Mouse (Mus musculus): ENCODE measurements around the gene Cubn.

Gene Cubn

DNA sequence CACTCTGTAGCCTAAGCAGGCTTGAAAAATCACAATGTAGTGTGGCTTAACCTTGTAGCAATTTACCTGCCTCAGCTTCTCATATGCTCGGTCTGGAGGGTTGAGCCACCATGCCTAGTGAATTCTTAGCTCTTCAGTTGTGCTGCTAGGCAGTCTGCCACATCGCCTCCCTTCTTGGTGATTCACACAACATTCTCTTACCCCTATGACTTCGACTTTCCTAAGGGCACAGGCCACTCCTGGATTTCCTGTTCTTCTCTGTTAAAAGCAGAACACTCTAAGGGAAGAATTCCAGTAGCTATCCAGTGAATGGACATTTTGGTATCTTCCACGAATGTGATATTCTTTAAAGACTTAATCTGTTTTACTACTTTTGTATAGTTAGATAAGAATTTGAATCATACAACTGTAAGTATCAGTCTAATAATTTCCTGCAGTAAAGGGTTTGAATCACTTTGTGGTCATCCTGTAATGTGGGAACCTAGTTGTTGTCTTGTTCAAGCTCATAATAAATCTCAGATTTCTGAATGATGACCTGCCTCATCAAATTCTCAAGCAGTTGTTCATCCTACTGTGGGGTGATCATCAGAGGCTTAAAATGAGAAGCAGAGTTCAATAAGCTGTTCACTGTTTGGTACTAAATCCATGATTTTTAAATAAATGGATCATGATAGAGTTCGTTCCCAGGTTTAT, 86.5 kb downstream of the Cubn start:
- no peak for DNase-seq

DNA sequence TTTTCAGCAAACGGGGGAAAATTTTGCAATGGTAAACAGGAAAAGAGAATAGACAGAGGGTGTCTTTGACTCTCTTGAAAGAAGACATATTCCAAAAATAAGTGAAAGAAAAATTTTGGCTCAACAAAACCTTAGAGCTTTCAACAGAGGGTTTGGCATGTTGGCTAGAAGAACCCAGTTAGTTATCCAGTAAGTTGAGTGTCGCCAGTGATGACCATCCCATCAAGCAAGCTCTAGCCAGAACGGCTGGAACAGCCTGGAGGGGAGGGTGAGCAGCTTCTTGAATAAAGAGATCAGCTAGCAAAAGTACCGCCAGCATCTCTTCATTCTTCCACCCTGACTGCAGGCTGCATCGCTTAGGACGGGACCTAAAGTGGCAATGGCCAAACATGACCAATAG, 90.8 kb downstream of the Cubn start:
- no peak for DNase-seq

DNA sequence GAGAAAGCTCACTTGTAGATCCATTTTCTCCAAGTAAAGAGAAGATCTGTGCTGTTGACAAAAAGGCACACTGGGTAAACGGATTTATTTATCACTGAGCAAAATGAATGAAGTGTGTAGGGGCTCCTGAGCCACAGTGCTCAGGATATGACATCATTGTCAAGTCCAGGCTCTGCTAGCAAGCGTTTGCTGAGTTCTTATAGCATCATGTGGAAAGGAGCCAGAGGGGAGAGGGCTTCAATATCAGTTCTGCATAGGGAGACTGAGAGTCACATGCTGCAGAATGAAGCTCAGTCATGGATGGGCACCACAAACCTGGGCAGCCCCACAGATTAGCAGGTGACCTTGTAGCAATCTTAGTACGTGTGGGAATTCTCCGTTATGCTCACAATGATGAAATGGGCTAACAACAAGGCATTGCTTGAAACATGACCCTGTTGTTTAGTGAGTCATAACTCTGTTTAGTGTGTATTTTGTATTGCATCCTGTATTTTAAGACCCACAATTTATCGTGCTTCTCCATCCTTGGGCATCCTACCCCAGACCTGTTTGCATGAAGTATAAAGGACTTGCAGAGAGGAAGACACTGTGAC, 92.0 kb downstream of the Cubn start:
- DNase-seq: no peak

DNA sequence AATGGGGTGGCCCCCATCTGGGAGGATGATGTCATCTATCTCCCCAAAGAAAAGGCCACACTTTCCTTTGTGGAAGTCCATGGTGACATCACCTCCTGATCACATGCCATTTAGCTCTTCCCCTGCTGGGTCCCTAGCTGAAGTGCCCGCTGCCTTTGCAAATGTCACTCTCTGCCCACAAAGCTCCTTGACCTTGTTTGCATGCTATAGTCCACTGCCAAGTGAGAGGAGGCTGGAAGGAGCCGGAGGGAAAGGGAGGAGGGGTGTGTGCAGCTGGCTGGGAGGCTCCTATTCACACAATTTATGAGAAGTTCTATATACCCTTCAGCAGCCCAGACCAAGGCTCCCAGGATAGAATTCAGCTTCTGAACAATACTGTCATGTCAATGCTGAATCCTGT, 92.7 kb downstream of the Cubn start:
- DNase-seq: no peak

DNA sequence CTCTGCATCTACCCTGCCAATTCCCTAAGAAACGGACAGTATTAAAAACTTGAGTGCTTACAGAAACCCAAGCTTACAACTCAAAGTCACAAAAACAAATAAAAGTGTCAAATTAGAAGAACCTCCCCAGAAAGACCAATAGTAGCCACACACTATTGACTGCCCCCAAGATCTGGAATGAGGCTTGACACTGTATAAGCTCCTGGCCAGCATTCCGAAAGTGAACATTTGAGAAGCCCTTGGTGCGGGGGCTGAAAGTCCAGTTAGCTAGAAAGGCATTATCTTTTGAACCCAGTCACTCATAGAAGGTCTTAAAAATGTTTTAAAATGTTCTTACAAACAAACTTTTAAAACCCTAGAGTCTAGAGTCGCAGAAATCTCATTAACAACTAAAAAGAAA, 93.1 kb downstream of the Cubn start:
- DNase-seq: no peak

DNA sequence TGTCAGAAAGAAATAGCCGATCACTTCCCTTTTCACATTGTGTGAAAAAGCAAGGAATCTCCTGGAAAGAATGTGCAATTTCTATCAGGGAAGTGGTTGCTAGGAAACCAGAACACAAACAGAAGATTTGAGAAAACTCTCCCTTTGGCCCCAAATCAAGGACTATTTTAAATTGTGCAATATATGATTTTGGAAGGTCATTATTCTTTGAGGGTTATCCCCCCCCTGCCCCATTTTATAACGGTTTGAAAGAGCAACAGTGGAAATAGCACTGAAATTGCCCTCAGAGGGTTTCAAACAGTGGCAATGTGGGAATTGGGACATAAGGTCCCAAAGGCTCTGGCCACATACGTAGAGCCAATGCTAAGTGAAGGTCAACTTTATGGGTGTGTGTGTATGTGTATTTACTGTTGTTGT, 95.5 kb downstream of the Cubn start:
- no peak for DNase-seq

DNA sequence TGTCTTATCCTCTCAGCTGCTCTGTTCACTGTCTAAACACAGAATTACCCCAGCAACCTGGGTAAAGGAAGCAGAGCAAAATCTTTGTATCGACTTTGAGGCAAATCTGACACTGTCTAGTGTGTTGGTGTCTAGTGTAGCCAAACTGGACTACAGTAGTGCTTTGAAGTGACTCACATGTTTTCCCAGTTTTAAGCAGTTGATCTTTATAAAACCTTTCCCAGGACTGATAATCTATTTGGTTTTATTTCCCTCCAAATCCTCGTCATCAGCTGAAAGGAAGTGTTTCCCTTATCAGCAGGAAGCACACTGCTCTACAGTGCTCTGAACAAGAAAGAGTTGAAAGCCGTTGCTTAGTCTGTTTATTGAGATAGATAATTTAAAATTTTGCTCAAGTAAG, 100.6 kb downstream of the Cubn start:
- no peak for DNase-seq

DNA sequence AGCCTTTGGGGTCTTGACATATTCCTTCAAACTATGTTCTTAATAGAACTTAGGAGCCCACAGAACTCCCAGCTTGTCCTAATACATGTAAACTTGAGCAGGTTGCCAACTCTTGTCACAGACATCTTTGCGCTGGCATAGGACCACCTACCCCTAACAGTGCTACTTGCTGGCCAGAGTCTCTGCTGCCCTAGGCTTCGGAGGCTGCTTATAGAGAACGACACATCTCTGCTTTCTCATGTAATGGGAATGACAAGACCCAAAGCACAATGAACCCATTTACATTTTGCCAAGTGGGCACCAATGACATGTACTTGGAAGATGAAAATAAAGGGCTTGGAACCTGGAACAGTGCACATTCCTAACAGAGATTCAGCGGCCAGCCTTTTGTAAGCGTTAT, 105.0 kb downstream of the Cubn start:
- DNase-seq: no peak

DNA sequence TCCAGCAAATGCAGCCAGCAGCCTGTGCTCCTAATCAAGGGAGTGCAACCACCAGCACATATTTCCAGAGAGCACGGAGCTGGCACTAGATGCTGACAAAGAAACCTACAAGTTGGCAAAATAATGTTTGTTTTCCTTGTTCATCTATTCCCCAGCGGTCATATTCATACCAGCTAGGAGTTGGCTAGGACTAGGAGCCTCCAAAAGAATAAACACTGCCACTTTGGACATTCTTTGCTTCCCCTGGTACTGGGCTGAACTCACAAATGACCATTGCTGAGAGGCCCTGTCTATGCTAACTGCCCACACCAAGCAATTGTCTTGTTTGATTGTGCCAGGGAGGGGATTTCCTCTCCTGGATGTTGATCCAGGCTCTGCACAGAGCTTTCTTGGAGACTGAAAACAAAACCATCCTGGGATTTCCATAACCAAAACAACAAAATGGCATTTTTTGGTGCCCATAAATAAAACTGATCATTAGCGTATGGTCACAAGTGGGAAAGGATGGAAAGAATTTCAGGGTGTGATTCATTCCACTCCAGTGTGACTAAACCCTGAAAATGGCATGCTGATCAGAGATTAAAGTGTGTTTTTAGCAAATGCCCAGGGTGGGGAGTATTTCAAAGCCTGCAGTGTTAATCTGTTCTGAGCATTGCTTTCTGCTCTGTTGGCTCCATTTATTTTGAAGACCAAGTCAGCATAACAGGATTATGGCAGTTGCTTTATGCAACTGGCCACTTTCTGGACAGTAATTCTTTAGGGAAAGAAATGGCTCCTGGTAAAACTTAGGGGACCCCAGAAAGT, 105.9 kb downstream of the Cubn start:
- DNase-seq: no peak

DNA sequence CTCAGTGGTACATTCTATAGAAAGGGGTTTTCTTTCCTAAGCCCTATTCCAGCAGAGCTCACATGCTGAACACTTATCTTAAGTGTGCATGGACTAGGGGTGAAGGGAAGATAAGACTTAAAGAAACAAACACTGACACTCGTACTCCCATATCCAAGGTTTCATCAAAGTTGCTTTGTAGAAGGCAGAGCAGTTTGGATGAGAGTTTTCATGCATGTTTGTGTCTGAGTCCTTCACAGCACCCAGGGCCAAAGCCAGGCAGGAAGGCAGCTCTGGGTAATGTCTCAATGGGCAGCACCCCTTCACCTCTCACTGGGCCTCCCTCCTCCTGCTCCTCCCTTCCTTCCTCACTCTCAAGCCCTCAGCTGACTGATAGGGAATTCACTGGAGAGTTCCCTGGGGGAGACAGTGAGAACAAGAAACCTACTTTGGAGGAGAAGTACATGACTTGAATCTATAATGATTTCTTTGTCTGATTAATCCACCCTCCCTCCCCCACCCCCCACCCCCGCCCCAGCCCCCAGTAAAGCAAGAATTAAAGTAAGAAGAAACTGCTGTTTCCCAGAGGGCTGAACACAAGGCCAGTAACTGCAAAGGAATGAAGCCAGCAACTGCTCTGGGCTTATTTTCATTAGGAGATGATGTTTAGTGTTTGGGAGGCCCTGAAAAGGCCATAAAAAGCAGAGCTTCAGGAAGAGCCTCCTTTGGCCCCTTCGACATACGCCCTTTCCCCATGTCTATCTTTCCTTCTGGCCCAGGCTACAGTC, 106.7 kb downstream of the Cubn start:
- DNase-seq: no peak

DNA sequence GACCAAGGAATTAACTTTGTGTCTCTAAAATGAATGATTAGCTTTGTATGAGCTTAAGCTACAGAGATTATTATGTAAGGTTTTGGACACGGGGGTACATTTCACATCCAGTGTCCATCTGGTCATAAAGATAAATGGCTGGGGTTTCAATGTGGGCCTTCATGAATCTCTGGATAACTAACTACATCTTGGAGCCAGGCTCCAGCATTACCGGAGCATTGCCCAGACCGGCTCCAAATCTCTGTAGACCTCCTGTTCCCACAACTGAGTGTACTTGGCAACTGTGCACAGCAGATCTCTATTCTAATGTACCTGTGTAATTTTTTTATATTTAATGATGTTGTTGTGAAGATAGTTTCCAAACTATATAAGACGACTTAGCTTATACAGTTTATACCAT, 115.4 kb downstream of the Cubn start:
- no peak for DNase-seq

DNA sequence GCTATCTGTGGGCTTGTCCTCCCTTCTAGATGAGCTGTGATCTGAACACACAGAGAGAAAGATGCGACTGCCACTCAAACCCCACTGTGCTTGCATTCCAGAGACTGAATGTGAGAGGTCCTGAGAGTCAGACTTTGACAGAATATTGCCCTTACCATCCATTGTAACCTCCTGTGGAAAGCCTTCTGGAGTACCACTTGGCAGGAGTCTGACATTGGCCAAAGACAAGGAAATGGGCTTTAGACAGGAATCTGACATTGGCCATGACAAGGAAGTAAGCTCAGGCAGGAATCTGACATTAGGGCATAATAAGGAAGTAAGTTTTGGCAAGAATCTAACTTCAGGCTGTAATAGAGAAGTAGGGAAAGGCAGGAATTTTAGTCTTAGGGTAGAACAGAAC, 118.3 kb downstream of the Cubn start:
- DNase-seq: no peak

DNA sequence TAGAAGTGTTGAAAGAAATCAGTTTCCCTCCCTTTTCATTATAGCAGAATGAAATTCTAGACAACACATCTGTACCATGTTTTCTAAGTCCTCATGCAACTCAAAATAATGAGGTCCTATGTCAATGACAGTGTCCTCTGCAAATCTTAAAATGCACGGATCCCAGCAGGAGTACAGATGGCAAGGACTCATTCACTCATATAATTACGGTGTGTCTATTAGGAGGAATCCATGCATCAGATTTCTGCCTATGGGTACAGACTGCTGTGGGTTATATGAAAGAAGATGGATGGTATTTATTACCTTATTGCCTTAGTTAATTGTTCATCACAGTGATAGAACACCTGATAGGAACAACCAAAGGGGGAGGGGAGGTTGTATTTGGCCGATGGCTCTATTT, 118.8 kb downstream of the Cubn start:
- DNase-seq: no peak

DNA sequence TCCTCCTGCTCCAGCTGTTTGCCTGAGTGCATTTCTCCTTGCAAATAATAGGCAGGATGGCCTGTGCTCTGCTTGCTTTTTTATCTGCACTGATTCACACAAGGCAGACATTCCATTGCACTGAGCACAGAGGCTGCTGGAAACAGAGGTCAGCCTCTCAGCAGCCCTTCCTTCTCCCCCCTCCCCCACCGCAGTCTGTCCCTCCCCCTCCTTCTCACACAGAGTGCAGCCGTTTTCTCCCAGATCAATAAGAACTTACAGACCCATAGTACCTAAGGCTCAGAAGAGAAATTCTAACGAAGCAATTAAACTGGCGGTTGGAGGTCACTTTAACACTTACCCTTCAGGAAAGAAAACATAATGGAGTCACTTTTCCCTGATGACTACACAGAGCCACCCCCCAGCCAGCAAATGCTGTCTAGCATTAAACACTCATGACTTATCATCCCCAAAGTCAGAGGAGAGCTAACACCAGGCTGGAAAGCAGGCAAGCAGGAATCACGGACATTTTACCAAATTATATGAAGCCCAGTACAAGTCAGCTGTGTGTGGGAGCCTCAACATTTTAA, 119.3 kb downstream of the Cubn start:
- DNase-seq: no peak

DNA sequence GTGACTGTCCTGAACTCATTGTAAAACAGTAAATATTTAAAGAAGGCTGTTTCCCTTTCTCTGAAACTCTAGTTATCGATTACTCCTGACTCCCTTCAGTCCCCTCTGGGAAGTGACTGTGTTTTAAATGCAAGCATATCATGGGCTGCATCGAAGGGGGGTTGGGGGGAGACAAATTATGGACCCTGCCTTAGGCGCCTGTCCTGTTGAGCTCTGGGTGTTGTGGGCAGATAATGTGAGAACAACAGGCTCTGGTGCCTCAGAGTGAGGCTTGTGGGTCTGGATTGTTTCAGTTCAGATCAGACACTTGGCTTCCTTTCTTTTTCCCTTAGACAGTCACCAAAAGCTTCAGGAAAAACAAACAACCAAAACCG, 119.8 kb downstream of the Cubn start:
- no peak for DNase-seq

DNA sequence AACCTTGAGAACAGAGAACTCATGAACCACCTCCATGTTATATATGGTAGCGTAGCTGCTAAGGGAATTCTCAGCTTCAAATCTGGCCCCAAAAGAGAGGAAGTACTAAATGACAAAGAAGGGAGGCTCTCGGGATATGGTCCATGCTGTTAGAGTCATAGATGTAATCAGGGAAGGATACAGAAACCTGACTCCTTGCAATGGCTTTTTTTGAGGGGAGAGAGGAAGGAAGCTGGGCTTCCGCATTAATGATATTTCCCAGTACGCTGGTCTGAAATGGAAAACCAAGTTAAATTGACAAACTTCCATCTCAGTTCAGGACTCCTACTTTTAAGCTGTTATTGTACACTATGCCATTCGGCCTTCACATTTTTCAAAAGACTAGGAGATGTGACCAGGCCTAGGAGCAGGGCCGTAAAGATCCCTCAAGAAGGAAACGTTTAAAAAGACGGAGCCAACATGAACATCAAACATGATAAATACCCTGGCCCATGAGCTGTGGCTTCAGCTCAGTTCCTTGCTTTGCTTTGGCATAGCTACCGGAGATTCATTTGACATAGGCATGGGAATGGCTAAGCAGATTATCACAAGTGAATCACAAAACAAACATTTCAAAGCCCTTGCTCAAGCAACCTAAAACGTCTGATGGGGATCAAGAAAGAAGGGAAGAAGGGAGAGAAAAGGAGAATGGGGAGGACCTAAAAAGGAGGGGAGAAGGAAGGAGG, 120.4 kb downstream of the Cubn start:
- no peak for DNase-seq

DNA sequence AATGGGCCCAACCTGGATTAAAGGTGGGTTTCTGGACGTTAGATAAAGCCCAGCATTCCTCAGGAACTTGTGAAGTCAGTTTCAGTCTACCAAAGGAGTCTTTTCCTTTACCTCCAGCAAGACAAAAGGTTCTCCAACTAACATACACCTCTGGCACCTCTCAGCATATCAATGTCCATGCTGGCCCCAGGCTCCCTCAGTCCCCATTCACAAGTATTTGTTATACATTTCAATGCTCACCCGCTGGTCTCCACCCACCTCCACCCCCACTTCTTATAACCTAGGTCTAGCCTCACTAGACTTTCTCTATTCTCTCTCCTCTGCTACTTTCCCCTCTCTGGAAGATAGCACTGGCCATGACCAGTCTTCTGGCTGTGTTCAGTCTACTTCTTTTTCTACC, 121.1 kb downstream of the Cubn start:
- DNase-seq: no peak

DNA sequence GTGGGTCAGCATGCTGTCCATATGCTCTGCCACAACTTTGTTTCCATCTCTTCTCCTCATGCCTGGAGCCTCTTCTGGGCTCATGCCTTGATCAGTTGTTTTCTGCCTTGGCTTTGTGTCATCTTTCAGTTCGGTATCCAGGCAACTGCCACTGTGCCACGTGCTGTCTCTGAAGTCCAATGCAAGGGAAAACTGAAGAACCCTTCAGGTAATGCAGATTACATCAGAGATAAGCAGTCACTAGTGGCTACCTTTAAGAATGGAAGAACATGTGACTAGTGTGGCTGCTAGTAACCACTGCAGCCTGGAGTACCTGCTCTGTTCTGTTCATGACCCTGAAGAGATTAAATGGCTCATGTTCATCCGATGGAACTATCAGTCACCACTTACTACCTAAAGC, 123.1 kb downstream of the Cubn start:
- DNase-seq: no peak

DNA sequence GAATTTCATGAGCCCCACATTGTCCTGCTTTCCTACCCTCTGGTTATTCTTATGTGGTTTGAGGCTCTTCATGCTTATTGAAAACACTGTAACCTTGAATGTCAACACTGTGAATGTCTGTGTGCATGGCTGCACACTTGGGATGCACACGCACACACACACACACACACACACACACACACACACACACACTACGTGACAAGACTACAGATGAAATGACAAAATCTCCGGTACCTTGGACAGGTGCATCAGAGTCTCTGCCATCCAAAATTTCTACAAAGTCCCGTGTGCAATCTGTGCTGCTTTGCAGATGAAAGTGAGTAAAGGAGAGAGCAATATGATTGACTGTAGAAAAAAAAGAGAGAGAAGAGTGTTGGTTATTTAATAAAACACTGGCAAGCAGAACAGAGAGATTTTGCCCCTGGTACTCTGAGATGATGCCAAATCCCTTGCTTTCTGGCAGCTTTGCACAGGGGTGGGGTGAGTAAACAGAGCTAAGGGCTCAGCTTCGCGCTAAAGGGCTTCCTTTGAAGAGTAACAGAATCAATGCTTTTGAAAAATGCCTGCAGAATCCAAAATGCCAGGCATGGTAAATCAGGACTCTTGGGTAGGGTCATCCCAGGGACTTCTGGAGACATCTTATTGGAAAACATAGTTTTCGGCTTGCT, 133.6 kb downstream of the Cubn start:
- DNase-seq: no peak

DNA sequence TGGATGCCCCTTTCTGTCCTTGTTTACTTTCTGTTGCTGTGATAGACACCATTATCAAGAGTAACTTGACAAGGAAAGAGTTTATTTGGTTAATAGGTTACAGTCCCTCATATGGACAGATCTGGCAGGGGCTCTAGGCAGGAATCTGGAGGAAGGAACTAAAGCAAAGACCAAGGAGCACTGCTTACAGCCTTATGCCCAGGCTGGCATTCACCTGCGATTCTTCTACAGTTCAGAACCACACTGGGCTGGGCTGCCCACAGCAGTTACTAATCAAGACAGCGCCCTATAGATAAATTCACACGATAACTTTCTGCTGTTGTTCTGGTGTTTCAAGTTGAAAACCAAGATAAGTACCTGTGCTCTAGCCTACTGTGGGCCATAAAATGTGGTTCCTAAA, 138.8 kb downstream of the Cubn start:
- no peak for DNase-seq

DNA sequence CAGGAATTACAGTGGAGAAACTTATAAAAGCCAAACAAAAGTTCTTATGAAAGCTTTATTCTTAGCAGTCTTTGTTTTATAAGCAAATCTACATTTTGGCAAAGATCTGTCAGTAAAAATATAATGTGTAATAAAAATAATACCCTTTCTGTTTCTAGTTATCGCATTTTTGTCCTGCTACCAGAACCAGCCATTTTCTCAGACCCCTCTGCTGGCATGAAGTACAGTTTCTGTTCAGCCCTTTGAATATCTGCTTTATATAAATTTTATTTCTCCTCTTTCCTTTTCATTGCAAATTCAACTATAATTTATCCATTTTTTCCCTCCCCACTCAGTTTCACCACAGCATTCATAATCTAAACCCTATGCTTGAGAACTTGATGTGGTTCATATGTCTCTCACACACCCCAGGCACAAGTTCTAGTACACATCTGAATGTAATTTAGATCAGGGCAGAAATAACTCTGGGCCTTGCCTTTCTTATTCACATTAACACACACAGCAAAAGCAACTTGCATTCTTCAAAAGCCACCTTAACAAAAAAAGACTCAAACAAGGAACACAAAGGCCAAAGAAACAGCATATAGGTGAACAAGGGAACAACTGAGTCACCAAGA, 139.4 kb downstream of the Cubn start:
- DNase-seq: no peak
